Mouse (Mus musculus) forebrain, embryonic 16.5 days (tissue): ENCODE results near the gene St6gal1. TPM values are rescaled to one million over a fixed set of nuclear protein-coding genes. Genes with fewer than 3 reads are reported as not detected.

Experiments used
- ATAC-seq: fragments of 200-750 bp; cut with Nextera tagmentation; 2 replicates; pipeline ENCODE4 v1.8.0; 2017; ENCODE audit warnings: mild to moderate bottlenecking, moderate library complexity
- H3K27ac ChIP-seq: fragments of 300-500 bp; sonication (generic); 2 replicates; pipeline ENCODE4 v1.5.1; 2014; ENCODE audit warnings: low read length, control low read depth
- H3K27me3 ChIP-seq: fragments of 300-500 bp; sonication (generic); replicated peaks from 2 replicates; pipeline ENCODE4 v1.6.1; 2014; ENCODE audit warnings: low read length; ENCODE audit not compliant: control insufficient read depth, insufficient read depth
- H3K36me3 ChIP-seq: fragments of 300-500 bp; sonication (generic); 2 replicates; pipeline ENCODE4 v1.6.1; 2014; ENCODE audit not compliant: control insufficient read depth, insufficient read depth
- H3K4me1 ChIP-seq: fragments of 300-500 bp; sonication (generic); replicated peaks from 2 replicates; pipeline ENCODE4 v1.6.1; 2014; ENCODE audit warnings: low read length; ENCODE audit not compliant: control insufficient read depth, insufficient read depth
- H3K4me2 ChIP-seq: fragments of 300-500 bp; sonication (generic); 2 replicates; pipeline ENCODE4 v1.6.1; 2014; ENCODE audit warnings: mild to moderate bottlenecking, low read length, control low read depth
- H3K4me3 ChIP-seq: fragments of 300-500 bp; sonication (generic); replicated peaks from 2 replicates; pipeline ENCODE4 v1.5.1; 2014; ENCODE audit warnings: mild to moderate bottlenecking, low read length, control low read depth
- H3K9ac ChIP-seq: fragments of 300-500 bp; sonication (generic); replicated peaks from 2 replicates; pipeline ENCODE4 v1.6.1; 2014; ENCODE audit warnings: low read depth, low read length, control low read depth
- H3K9me3 ChIP-seq: fragments of 300-500 bp; sonication (generic); 2 replicates; pipeline ENCODE4 v1.6.1; 2016; ENCODE audit warnings: low read length; ENCODE audit not compliant: control insufficient read depth
- WGBS: fragments of 180-500 bp; shearing (Covaris S2); extraction: QIAGEN DNeasy Blood & Tissue Kit; methylation state at CpG from one replicate; pipeline ENCODE4 v1.1.7; 2014; 5-methylcytosine and 5-hydroxymethylcytosine counted together
- polyA plus RNA-seq: library from polyadenylated mRNA; unstranded; fragments of >200 nt; fragmentation: Nextera tagmentation; extraction: Ambion mirVana; gene quantifications from 2 replicates; pipeline ENCODE4 v1.2.1, GENCODE M21; 2015

St6gal1 gene
- polyA plus RNA-seq, 1 experiment from 2014 or later, result 50.4 TPM

DNA sequence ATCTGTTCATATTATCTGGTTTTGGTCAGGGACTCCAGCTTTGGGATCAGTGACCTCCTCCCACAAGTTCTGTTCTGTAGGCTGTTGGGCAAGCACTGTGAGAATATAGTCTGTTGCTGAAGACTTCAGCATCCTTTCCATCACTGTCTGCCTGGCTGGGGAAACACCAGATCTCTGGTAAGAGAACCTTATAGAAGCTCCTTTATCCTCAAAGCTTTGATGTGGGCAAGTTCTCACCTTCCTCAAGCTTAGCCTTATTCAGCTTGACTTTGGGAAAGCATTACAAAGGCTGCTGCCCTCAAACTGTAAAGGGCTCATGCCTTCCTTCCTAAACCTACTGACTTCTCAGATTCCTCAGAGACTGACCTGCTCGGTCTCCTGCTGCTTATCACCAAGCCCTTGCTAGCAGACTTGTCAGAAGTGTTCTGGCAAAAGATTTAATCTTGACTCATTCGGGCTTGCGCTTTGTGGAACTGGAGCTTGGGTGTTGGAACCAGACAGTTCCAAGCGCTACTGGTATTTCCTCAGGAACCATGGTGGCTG is 83.5 kb downstream of the St6gal1 start:
- no peaks in the 10 kb centered on the region for H3K27me3 ChIP-seq
- no peak for ATAC-seq
- H3K9ac ChIP-seq, result no peak overlapping the region
- H3K27ac ChIP-seq, result no peak overlapping the region
- WGBS, result 89% methylated on average over 4 of the region's 4 CpGs
- H3K4me2 ChIP-seq, result no peak overlapping the region
- H3K4me1 ChIP-seq, result peaks cover 2% of the 10 kb centered on the region; the same call in 1 of the 2 replicates
- no peaks in the 10 kb centered on the region for H3K9me3 ChIP-seq
- no peaks in the 10 kb centered on the region for H3K36me3 ChIP-seq
- no peak overlapping the region for H3K4me3 ChIP-seq

- Histone ChIP-seq H3K9me3 (no peaks in the 10 kb centered on the region), H3K27ac (no peak overlapping the region), H3K36me3 (no peaks in the 10 kb centered on the region), H3K27me3 (no peaks in the 10 kb centered on the region), H3K9ac (no peak overlapping the region), H3K4me3 (no peak overlapping the region), H3K4me2 (no peak overlapping the region), H3K4me1 (peaks cover 2% of the 10 kb centered on the region; the same call in 1 of the 2 replicates)
- no peak for ATAC-seq
- WGBS, result 84% methylated on average over 4 of the region's 4 CpGs
Observed at GRCm38 (mm10) chr16:23309080-23309479, 84.5 kb downstream of the St6gal1 start.

- Histone ChIP-seq H3K4me2 (no peak overlapping the region), H3K27ac (no peak overlapping the region), H3K27me3 (no peaks in the 10 kb centered on the region), H3K36me3 (no peaks in the 10 kb centered on the region), H3K4me3 (no peak overlapping the region), H3K9me3 (no peaks in the 10 kb centered on the region), H3K4me1 (0 out of 2 replicates have a peak, but pooled peaks cover under 1% of the 10 kb centered on the region), H3K9ac (no peak overlapping the region)
- ATAC-seq, result no peak
- WGBS, result 94% methylated on average over 9 of the region's 9 CpGs
Observed at GRCm38 (mm10) chr16:23312604-23313003, 88.1 kb downstream of the St6gal1 start.

DNA sequence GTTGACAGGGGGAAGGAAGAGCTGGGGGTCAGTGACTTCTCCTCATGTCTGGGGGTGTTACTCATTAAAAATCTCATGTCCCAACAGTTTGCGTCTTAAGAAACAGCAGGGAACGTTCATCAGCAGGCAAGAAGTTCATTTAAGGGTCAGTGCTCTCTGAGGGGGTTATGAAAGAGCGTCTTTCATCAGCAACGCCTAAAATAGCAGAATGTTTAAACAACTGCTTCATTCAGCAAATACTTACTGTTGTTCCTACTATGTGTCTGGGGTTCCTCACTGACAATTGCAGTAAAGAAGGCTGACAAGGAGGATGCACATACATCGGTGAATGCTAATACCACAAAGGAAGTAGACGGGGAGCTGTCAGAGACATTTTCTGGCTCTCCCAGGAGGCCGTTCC is 90.2 kb downstream of the St6gal1 start:
- no peaks in the 10 kb centered on the region for H3K9me3 ChIP-seq
- H3K27ac ChIP-seq, result no peak overlapping the region
- no peak overlapping the region for H3K4me3 ChIP-seq
- H3K27me3 ChIP-seq, result no peaks in the 10 kb centered on the region
- H3K36me3 ChIP-seq, result no peaks in the 10 kb centered on the region
- H3K4me2 ChIP-seq, result no peak overlapping the region
- 14% methylated on average over 7 of the region's 7 CpGs for WGBS
- H3K9ac ChIP-seq, result no peak overlapping the region
- no peak for ATAC-seq
- H3K4me1 ChIP-seq, result no peaks in the 10 kb centered on the region

- no peak for ATAC-seq
Observed at GRCm38 (mm10) chr16:23317411-23318047, 93.0 kb downstream of the St6gal1 start.

DNA sequence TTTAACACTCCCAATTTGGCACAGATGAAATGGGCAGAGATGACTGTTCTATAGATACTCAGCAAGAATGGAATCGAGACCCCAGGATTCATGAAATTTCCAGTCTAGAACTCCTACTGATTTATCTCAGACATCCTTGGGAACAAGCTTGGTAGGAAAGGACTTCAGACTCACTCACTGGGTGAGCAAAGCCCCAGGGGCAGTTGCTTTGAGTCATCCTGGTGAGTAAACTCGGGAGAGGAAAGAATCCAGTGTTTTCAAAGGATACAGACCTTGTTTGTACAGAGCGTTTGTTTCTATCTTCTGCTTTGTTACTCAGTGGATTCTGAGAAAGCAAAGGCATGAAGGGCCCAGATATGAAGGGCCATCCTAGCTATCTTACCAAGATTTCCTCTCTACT is 95.5 kb downstream of the St6gal1 start:
- Histone ChIP-seq H3K4me2 (no peak overlapping the region), H3K4me1 (peaks cover 10% of the 10 kb centered on the region), H3K4me3 (no peak overlapping the region), H3K9ac (no peak overlapping the region), H3K27me3 (no peaks in the 10 kb centered on the region), H3K9me3 (no peaks in the 10 kb centered on the region), H3K27ac (no peak overlapping the region), H3K36me3 (peaks cover 12% of the 10 kb centered on the region)
- WGBS, result 79% methylated on average over 3 of the region's 3 CpGs
- ATAC-seq, result no peak

More at GRCm38 (mm10) chr16:23317411-23318047, 93.0 kb downstream of the St6gal1 start:
- peaks cover 12% of the 10 kb centered on the region for H3K36me3 ChIP-seq
- H3K9me3 ChIP-seq, result no peaks in the 10 kb centered on the region
- no peak overlapping the region for H3K4me2 ChIP-seq
- 89% methylated on average over 7 of the region's 7 CpGs for WGBS
- no peaks in the 10 kb centered on the region for H3K27me3 ChIP-seq
- no peaks in the 10 kb centered on the region for H3K4me1 ChIP-seq
- no peak overlapping the region for H3K4me3 ChIP-seq
- H3K27ac ChIP-seq, result no peak overlapping the region
- no peak overlapping the region for H3K9ac ChIP-seq

GRCm38 (mm10) chr16:23320579-23320978 is 96.0 kb downstream of the St6gal1 start:
- Histone ChIP-seq H3K4me3 (no peak overlapping the region), H3K27me3 (no peaks in the 10 kb centered on the region), H3K27ac (no peak overlapping the region), H3K9ac (no peak overlapping the region), H3K9me3 (no peaks in the 10 kb centered on the region), H3K4me1 (peaks cover 10% of the 10 kb centered on the region), H3K4me2 (no peak overlapping the region), H3K36me3 (peaks cover 12% of the 10 kb centered on the region)
- 93% methylated on average over 6 of the region's 6 CpGs for WGBS
- ATAC-seq, result no peak

DNA sequence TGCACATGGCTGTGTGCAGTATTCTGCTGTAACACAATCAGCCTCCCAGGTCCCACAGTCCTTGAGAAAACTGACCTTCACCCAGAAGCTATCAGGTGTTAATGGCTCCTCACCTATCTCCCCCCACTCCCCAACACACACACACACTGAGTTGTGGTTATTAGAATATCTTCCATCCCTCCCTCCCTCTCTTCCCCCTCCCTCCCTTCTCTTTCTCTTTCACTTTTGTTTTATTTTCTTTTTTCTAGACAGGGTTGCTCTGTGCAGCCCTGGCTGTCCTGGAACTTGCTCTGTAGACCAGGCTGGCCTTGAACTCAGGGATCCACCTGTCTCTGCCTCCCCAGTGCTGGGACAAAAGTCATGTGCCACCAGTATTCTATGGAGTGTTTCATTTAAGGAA is 97.9 kb downstream of the St6gal1 start:
- peaks cover 10% of the 10 kb centered on the region for H3K4me1 ChIP-seq
- H3K4me3 ChIP-seq, result no peak overlapping the region
- no peak for ATAC-seq
- H3K27me3 ChIP-seq, result no peaks in the 10 kb centered on the region
- no peak overlapping the region for H3K27ac ChIP-seq
- H3K9me3 ChIP-seq, result no peaks in the 10 kb centered on the region
- no peak overlapping the region for H3K4me2 ChIP-seq
- no peak overlapping the region for H3K9ac ChIP-seq
- H3K36me3 ChIP-seq, result peaks cover 12% of the 10 kb centered on the region

GRCm38 (mm10) chr16:23323915-23324314 is 99.4 kb downstream of the St6gal1 start:
- no peaks in the 10 kb centered on the region for H3K27me3 ChIP-seq
- peak; percentile 57; the same call in 1 of the 2 replicates for ATAC-seq
- peaks cover 10% of the 10 kb centered on the region for H3K4me1 ChIP-seq
- no peak overlapping the region for H3K4me3 ChIP-seq
- no peaks in the 10 kb centered on the region for H3K9me3 ChIP-seq
- no peak overlapping the region for H3K9ac ChIP-seq
- no peak overlapping the region for H3K27ac ChIP-seq
- H3K4me2 ChIP-seq, result no peak overlapping the region
- H3K36me3 ChIP-seq, result peaks cover 21% of the 10 kb centered on the region
- WGBS, result 10% methylated on average over 3 of the region's 3 CpGs
